Mouse (Mus musculus): ENCODE data around the gene Kcnq4. TPM values are rescaled to one million over a fixed set of nuclear protein-coding genes. Genes with fewer than 3 reads are reported as not detected.
A peak's percentile ranks its signal among the peaks of the same experiment; 100 is the strongest.

Gene Kcnq4
- total RNA-seq, 2 experiments from 2014 or later = 15.7 to 18.5 TPM

- DNase-seq = no peak
These were observed 19.0 kb downstream of the Kcnq4 start for GRCm38 (mm10) chr4:120729441-120729840.

GRCm38 (mm10) chr4:120727842-120728241 lies 20.6 kb downstream of the Kcnq4 start:
- no peak for DNase-seq
- intact Hi-C loops (cut with DNase I; ENCODE audit: low total_unique reads) = no loop called here

More at GRCm38 (mm10) chr4:120729441-120729840, 19.0 kb downstream of the Kcnq4 start:
- intact Hi-C loops (cut with DNase I; ENCODE audit: low total_unique reads) = no loop called here

- peak; percentile 45 for DNase-seq
- intact Hi-C loops (cut with DNase I; ENCODE audit: low total_unique reads) = no loop called here
These were observed 22.2 kb downstream of the Kcnq4 start for GRCm38 (mm10) chr4:120726174-120726573.

- DNase-seq = peak; percentile 70
- intact Hi-C loops (cut with DNase I; ENCODE audit: low total_unique reads) = no loop called here
These were observed 22.8 kb downstream of the Kcnq4 start for GRCm38 (mm10) chr4:120725516-120726090.

GRCm38 (mm10) chr4:120721574-120721973 lies 26.8 kb downstream of the Kcnq4 start:
- intact Hi-C loops (cut with DNase I; ENCODE audit: low total_unique reads) = no loop called here
- DNase-seq = no peak

GRCm38 (mm10) chr4:120719152-120719551 lies 29.3 kb downstream of the Kcnq4 start:
- intact Hi-C loops (cut with DNase I; ENCODE audit: low total_unique reads) = no loop called here
- DNase-seq = no peak

- intact Hi-C loops (cut with DNase I; ENCODE audit: low total_unique reads) = no loop called here
- DNase-seq = no peak
These were observed 30.8 kb downstream of the Kcnq4 start for GRCm38 (mm10) chr4:120717591-120717990.

GRCm38 (mm10) chr4:120716765-120717164 lies 31.6 kb downstream of the Kcnq4 start:
- intact Hi-C loops (cut with DNase I; ENCODE audit: low total_unique reads) = no loop called here
- DNase-seq = no peak

GRCm38 (mm10) chr4:120716141-120716571 lies 32.3 kb downstream of the Kcnq4 start:
- intact Hi-C loops (cut with DNase I; ENCODE audit: low total_unique reads) = no loop called here
- peak; percentile 64 for DNase-seq

GRCm38 (mm10) chr4:120713856-120714497 lies 34.4 kb downstream of the Kcnq4 start:
- intact Hi-C loops (cut with DNase I; ENCODE audit: low total_unique reads) = no loop called here
- peak; percentile 49 for DNase-seq

GRCm38 (mm10) chr4:120713021-120713420 lies 35.4 kb downstream of the Kcnq4 start:
- intact Hi-C loops (cut with DNase I; ENCODE audit: low total_unique reads) = no loop called here

GRCm38 (mm10) chr4:120712236-120712635 lies 36.2 kb downstream of the Kcnq4 start:
- DNase-seq = no peak
- intact Hi-C loops (cut with DNase I; ENCODE audit: low total_unique reads) = no loop called here

More at GRCm38 (mm10) chr4:120713021-120713420, 35.4 kb downstream of the Kcnq4 start:
- DNase-seq = no peak

GRCm38 (mm10) chr4:120702511-120702910 lies 45.9 kb downstream of the Kcnq4 start:
- DNase-seq = no peak
- intact Hi-C loops (cut with DNase I; ENCODE audit: low total_unique reads) = no loop called here

GRCm38 (mm10) chr4:120702056-120702455 lies 46.4 kb downstream of the Kcnq4 start:
- DNase-seq = peak; percentile 49
- intact Hi-C loops (cut with DNase I; ENCODE audit: low total_unique reads) = no loop called here

- DNase-seq = peak; percentile 63
- intact Hi-C loops (cut with DNase I; ENCODE audit: low total_unique reads) = no loop called here
These were observed 47.2 kb downstream of the Kcnq4 start for GRCm38 (mm10) chr4:120701180-120701579.

GRCm38 (mm10) chr4:120697799-120698484 lies 50.5 kb downstream of the Kcnq4 start:
- DNase-seq = no peak
- intact Hi-C loops (cut with DNase I; ENCODE audit: low total_unique reads) = loop anchor here (5.0 to 10.0 kb wide), 2 partner anchors 49 to 187 kb away; partner anchors contain the start of gene Kcnq4

- DNase-seq = no peak
- intact Hi-C loops (cut with DNase I; ENCODE audit: low total_unique reads) = loop anchor here (5.0 to 10.0 kb wide), 2 partner anchors 50 to 187 kb away; partner anchors contain the start of gene Kcnq4
These were observed 51.1 kb downstream of the Kcnq4 start for GRCm38 (mm10) chr4:120697353-120697752.

- intact Hi-C loops (cut with DNase I; ENCODE audit: low total_unique reads) = loop anchor here (10.0 kb wide), 1 partner anchor 192 kb away; no protein-coding TSS in a partner anchor
- DNase-seq = peak; percentile 74
These were observed 55.7 kb downstream of the Kcnq4 start for GRCm38 (mm10) chr4:120692717-120693116.

- DNase-seq = no peak
- intact Hi-C loops (cut with DNase I; ENCODE audit: low total_unique reads) = no loop called here
These were observed 59.1 kb downstream of the Kcnq4 start for GRCm38 (mm10) chr4:120689317-120689716.

- no peak for DNase-seq
- intact Hi-C loops (cut with DNase I; ENCODE audit: low total_unique reads) = no loop called here
These were observed 61.1 kb downstream of the Kcnq4 start for GRCm38 (mm10) chr4:120687282-120687681.

All from gastrocnemius, postnatal 14 days (tissue).